Mouse (Mus musculus): ENCODE data around the gene Mmp14. TPM values are rescaled to one million over a fixed set of nuclear protein-coding genes. Genes with fewer than 3 reads are reported as not detected.

Gene Mmp14
- total RNA-seq, 1 experiment, result 29.8 TPM

DNA sequence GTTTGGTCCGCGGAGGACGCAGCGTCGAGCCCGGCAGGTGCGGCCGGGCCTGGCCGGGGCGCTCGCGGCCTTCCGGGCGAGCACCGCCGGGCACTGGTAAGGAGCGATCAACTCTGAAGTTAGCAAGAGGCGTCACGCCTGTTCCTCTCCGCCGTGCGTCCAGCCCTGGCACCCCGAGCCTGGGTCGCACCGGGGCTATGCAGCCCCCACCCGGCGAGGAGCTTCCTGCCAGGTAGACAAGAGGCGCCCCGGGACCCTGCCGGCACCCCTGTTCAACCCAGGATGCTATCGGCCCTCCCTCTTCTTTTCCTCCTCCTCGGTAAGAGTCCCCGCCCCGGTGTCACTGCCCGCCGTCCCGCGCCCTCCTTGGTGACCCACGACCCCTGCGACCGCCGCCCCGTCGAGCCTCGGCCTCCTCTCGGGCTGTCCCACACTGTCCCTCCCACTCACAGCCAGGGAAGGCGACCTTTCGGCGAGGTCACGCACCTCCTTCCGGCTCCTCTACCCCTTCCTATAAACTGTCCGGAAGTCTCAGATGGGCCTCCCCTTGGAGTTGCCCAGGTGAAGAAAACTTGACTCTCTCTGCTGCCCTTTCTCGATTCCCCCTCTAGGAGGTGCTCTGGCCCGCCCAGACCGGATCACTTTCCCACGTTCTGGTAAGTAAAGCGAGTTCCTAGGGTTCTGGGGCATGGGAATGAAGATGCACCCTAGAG is 33.0 kb downstream of the Mmp14 start:
- Histone ChIP-seq H3K4me1 (ENCODE audit: control insufficient read depth in 2 of 2, insufficient read depth in 2 of 2, low read length in 2 of 2, poor library complexity in 1 of 2) (no peaks in the 10 kb centered on the region; a peak in 1 of 4 replicates), H3K27ac (ENCODE audit: insufficient read depth, low read depth, low read length, poor library complexity, severe bottlenecking) (peak overlapping the region; percentile 54)
- in situ Hi-C loops (cut with MboI; ENCODE audit: low sequenced_read_pairs in 2 of 2, unreplicated experiment in 2 of 2), result loop anchor here in 1 of 2 experiments (25.0 kb wide), 1 partner anchor 402 kb away; no protein-coding TSS in a partner anchor

DNA sequence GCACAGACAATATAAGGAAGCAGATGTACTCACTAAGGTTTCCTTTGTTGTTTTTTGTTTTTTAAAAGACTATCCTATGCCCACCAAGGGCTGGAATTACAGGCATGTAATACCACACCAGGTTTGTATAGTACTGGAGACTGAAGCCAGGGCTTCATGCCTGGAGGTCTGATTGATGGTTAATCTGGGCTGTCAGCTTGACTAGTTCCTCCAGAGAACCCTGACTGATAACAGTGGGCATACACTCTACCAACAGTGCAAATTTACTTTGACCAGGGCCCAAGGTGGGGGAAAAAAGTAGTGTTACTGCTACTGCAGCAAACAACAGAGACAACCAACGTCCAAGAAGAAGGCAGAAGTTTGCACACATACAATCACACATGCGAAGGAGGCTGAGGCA is 40.1 kb downstream of the Mmp14 start:
- no peak for DNase-seq (ENCODE audit: low read depth, low spot score)
- H3K36me3 ChIP-seq (ENCODE audit: control insufficient read depth, insufficient read depth, low read length, poor library complexity, severe bottlenecking), result peaks cover 23% of the 10 kb centered on the region
- H3K27ac ChIP-seq (ENCODE audit: insufficient read depth, low read depth, low read length, poor library complexity, severe bottlenecking), result no peak overlapping the region
- TF ChIP-seq ZC3H11A (IDR thresholded peaks at IDR 0.05; ENCODE audit: borderline replicate concordance, low read depth, low read length) (no peak), HCFC1 (IDR thresholded peaks at IDR 0.05; ENCODE audit: borderline replicate concordance, insufficient read depth, low read length) (no peak), CHD2 (IDR thresholded peaks at IDR 0.05; ENCODE audit: low read depth, low read length) (no peak), MAFK (IDR thresholded peaks at IDR 0.05; ENCODE audit: insufficient read depth, low read depth, low read length) (no peak), ZNF384 (IDR thresholded peaks at IDR 0.05; ENCODE audit: low read depth, low read length) (no peak)
- no peak overlapping the region for H3K9ac ChIP-seq (ENCODE audit: insufficient read depth, low read depth, low read length, poor library complexity, severe bottlenecking)
- H3K4me3 ChIP-seq (ENCODE audit: insufficient read depth in 1 of 2, low read depth in 1 of 2, low read length in 2 of 2, poor library complexity in 1 of 2, severe bottlenecking in 1 of 2), result no peak overlapping the region
- in situ Hi-C loops (cut with MboI; ENCODE audit: low sequenced_read_pairs in 2 of 2, unreplicated experiment in 2 of 2), result loop anchor here in 1 of 2 experiments (25.0 kb wide), 1 partner anchor 409 kb away; no protein-coding TSS in a partner anchor
- peaks cover 0 to 5% of the 10 kb centered on the region in 2 experiments; a peak in 1 of 4 replicates for H3K4me1 ChIP-seq (ENCODE audit: control insufficient read depth in 2 of 2, insufficient read depth in 2 of 2, low read length in 2 of 2, poor library complexity in 1 of 2)
- H3K9me3 ChIP-seq (ENCODE audit: control insufficient read depth, insufficient read depth, low read depth, low read length), result no peaks in the 10 kb centered on the region

More for the DNA sequence above, 33.0 kb downstream of the Mmp14 start:
- no peak for TF ChIP-seq CHD2 (IDR thresholded peaks at IDR 0.05; ENCODE audit: low read depth, low read length)
- TF ChIP-seq MAFK (IDR thresholded peaks at IDR 0.05; ENCODE audit: insufficient read depth, low read depth, low read length), result no peak
- no peak for TF ChIP-seq ZC3H11A (IDR thresholded peaks at IDR 0.05; ENCODE audit: borderline replicate concordance, low read depth, low read length)
- TF ChIP-seq HCFC1 (IDR thresholded peaks at IDR 0.05; ENCODE audit: borderline replicate concordance, insufficient read depth, low read length), result no peak
- no peak for TF ChIP-seq ZNF384 (IDR thresholded peaks at IDR 0.05; ENCODE audit: low read depth, low read length)
- peak overlapping the region; percentile 72 for H3K9ac ChIP-seq (ENCODE audit: insufficient read depth, low read depth, low read length, poor library complexity, severe bottlenecking)
- H3K36me3 ChIP-seq (ENCODE audit: control insufficient read depth, insufficient read depth, low read length, poor library complexity, severe bottlenecking), result peaks cover 19% of the 10 kb centered on the region
- H3K9me3 ChIP-seq (ENCODE audit: control insufficient read depth, insufficient read depth, low read depth, low read length), result no peaks in the 10 kb centered on the region
- DNase-seq (ENCODE audit: low read depth, low spot score), result peak; percentile 84
- H3K4me3 ChIP-seq (ENCODE audit: insufficient read depth in 1 of 2, low read depth in 1 of 2, low read length in 2 of 2, poor library complexity in 1 of 2, severe bottlenecking in 1 of 2), result peak overlapping the region; percentile 87 to 94

DNA sequence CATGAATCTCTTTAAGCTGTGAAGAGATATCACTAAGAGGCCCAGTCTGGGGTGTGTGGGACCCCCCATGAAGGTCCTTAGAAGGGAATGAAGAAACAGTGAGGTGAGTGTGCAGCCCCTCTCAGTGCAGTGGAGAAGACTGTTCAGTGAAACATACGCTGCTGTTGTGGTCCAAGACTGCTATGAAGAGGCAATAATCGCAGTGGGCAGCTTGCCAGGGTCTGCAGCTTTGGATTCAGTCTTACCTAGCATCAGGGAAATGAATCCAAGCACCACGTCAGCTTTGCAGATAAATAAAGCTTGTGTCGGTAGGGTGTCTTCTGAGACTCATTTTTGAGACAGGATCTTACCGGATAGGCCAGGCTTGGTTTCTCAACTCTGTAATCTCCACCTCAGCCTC is 41.3 kb downstream of the Mmp14 start:
- H3K9me3 ChIP-seq (ENCODE audit: control insufficient read depth, insufficient read depth, low read depth, low read length), result no peaks in the 10 kb centered on the region
- in situ Hi-C loops (cut with MboI; ENCODE audit: low sequenced_read_pairs in 2 of 2, unreplicated experiment in 2 of 2), result loop anchor here in 1 of 2 experiments (25.0 kb wide), 1 partner anchor 410 kb away; no protein-coding TSS in a partner anchor
- TF ChIP-seq MAFK (IDR thresholded peaks at IDR 0.05; ENCODE audit: insufficient read depth, low read depth, low read length) (no peak), CHD2 (IDR thresholded peaks at IDR 0.05; ENCODE audit: low read depth, low read length) (no peak), ZNF384 (IDR thresholded peaks at IDR 0.05; ENCODE audit: low read depth, low read length) (no peak), ZC3H11A (IDR thresholded peaks at IDR 0.05; ENCODE audit: borderline replicate concordance, low read depth, low read length) (no peak), HCFC1 (IDR thresholded peaks at IDR 0.05; ENCODE audit: borderline replicate concordance, insufficient read depth, low read length) (no peak)
- no peak overlapping the region for H3K4me3 ChIP-seq (ENCODE audit: insufficient read depth in 1 of 2, low read depth in 1 of 2, low read length in 2 of 2, poor library complexity in 1 of 2, severe bottlenecking in 1 of 2)
- peaks cover 21% of the 10 kb centered on the region for H3K36me3 ChIP-seq (ENCODE audit: control insufficient read depth, insufficient read depth, low read length, poor library complexity, severe bottlenecking)
- DNase-seq (ENCODE audit: low read depth, low spot score), result no peak
- H3K4me1 ChIP-seq (ENCODE audit: control insufficient read depth in 2 of 2, insufficient read depth in 2 of 2, low read length in 2 of 2, poor library complexity in 1 of 2), result peaks cover 0 to 10% of the 10 kb centered on the region in 2 experiments; a peak in 1 of 4 replicates
- no peak overlapping the region for H3K9ac ChIP-seq (ENCODE audit: insufficient read depth, low read depth, low read length, poor library complexity, severe bottlenecking)
- no peak overlapping the region for H3K27ac ChIP-seq (ENCODE audit: insufficient read depth, low read depth, low read length, poor library complexity, severe bottlenecking)

DNA sequence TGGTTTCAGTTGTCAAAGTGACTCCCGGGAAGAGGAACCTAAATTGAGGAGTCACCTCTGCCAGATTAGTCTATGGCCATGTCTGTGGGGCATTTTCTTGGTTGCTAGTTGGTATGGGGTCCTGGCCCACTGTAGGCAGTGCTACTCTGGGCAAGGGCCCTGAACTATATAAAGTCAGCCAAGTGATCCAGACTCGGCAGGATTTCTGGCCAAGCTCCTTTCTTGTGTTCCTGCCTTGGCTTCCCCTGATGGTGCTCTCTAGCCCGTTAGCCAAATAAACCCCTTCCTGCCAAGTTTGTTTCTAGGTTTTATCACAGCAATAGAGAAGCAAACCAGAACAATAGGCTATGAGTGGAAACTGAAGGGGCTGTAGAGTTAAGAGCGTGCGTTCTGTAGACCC is 43.3 kb downstream of the Mmp14 start:
- no peak overlapping the region for H3K9ac ChIP-seq (ENCODE audit: insufficient read depth, low read depth, low read length, poor library complexity, severe bottlenecking)
- in situ Hi-C loops (cut with MboI; ENCODE audit: low sequenced_read_pairs in 2 of 2, unreplicated experiment in 2 of 2), result loop anchor here (25.0 kb wide), 2 partner anchors 87 to 412 kb away; no protein-coding TSS in a partner anchor
- H3K4me1 ChIP-seq (ENCODE audit: control insufficient read depth in 2 of 2, insufficient read depth in 2 of 2, low read length in 2 of 2, poor library complexity in 1 of 2), result peaks cover 0 to 10% of the 10 kb centered on the region in 2 experiments; a peak in 1 of 4 replicates
- H3K27ac ChIP-seq (ENCODE audit: insufficient read depth, low read depth, low read length, poor library complexity, severe bottlenecking), result no peak overlapping the region
- no peak for TF ChIP-seq MAFK (IDR thresholded peaks at IDR 0.05; ENCODE audit: insufficient read depth, low read depth, low read length)
- TF ChIP-seq HCFC1 (IDR thresholded peaks at IDR 0.05; ENCODE audit: borderline replicate concordance, insufficient read depth, low read length), result no peak
- TF ChIP-seq ZC3H11A (IDR thresholded peaks at IDR 0.05; ENCODE audit: borderline replicate concordance, low read depth, low read length), result no peak
- no peak for TF ChIP-seq ZNF384 (IDR thresholded peaks at IDR 0.05; ENCODE audit: low read depth, low read length)
- no peak for TF ChIP-seq CHD2 (IDR thresholded peaks at IDR 0.05; ENCODE audit: low read depth, low read length)
- peaks cover under 1% of the 10 kb centered on the region; the same call in 1 of the 2 replicates for H3K36me3 ChIP-seq (ENCODE audit: control insufficient read depth, insufficient read depth, low read length, poor library complexity, severe bottlenecking)
- no peak overlapping the region for H3K4me3 ChIP-seq (ENCODE audit: insufficient read depth in 1 of 2, low read depth in 1 of 2, low read length in 2 of 2, poor library complexity in 1 of 2, severe bottlenecking in 1 of 2)
- no peak for DNase-seq (ENCODE audit: low read depth, low spot score)
- no peaks in the 10 kb centered on the region for H3K9me3 ChIP-seq (ENCODE audit: control insufficient read depth, insufficient read depth, low read depth, low read length)

Measured in ES-E14 (cell line).